Comparison of ENCODE assay signal across 8 mouse cellular contexts in the genomic region with DNA sequence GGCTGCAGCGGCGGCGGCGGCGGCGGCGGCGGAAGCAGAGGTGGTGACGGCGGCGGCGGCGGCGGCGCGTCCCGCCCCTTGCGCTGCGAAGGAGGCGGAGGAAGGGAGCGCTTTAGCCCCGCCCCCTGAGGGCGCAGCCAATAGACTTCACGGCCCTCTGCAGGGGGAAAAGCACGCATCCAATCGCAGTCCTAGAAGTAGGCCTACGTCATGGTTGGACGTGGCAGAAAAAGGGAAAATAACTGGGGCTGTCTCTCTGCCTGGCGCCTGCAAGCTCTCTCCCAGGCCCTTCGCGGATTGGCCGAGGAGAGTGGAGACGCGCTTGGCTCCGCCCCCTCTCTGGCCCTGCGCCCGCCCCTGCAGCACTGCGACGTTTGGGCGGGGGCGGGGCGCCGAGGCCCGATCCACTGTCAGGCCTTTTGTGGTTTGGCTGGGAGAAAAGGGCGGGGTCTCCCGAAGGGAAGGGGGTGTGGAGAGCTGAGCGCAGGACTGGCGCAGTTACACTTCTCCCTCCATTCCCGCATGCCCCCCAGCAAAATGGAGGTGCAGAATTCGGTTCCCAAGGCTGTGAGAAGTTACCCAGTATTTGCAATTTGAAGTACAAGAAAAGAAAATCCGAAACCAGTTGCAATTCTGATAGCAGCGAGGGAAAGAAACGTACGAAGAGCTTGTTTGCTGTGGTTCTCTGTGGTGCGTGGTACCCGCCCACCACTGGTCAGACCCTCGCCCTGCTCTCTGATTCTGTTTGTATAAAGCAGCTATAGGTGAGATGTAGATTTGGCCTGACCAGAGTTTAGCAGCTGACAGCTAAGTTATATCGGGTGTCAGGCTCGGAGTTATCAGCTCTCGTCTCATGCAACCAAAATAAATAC. TPM values are rescaled to one million over a fixed set of nuclear protein-coding genes. Genes with fewer than 3 reads are reported as not detected.
DNase-seq lines count a peak whose midpoint lies in the region; ATAC-seq lines count a peak whose summit lies in the region.

A gene (minus strand): TSS at position 19 of the 872 bp plus-strand sequence.

- DNase-seq in B cell, adult 2 months, result peak; percentile 97
- peak; percentile 100 for DNase-seq in brain, adult 2 months (ENCODE audit: low read depth, low spot score)
- DNase-seq in heart, embryonic 10.5 days (ENCODE audit: low spot score), result peak; percentile 99
- peak; percentile 99 for DNase-seq in liver
- peak; percentile 98 to 99 for DNase-seq in spleen, postnatal 4 days (ENCODE audit: low spot score in 2 of 2)

- peak within 1 kb of the TSS; percentile 94 for H3K27ac ChIP-seq in heart, embryonic 10.5 days
- peak within 1 kb of the TSS; percentile 98 for H3K27ac ChIP-seq in kidney, embryonic 15.5 days

- peak within 1 kb of the TSS; percentile 79 for H3K4me3 ChIP-seq in heart, embryonic 10.5 days
- H3K4me3 ChIP-seq in kidney, embryonic 15.5 days (replicated peaks), result peak within 1 kb of the TSS; percentile 98

- no peaks in the 10 kb centered on the region for H3K27me3 ChIP-seq in heart, embryonic 10.5 days (ENCODE audit: insufficient read depth, poor library complexity, severe bottlenecking)
- H3K27me3 ChIP-seq in kidney, embryonic 15.5 days, result no peaks in the 10 kb centered on the region

- no peaks in the 10 kb centered on the region for H3K9me3 ChIP-seq in heart, embryonic 10.5 days
- no peaks in the 10 kb centered on the region for H3K9me3 ChIP-seq in kidney, embryonic 15.5 days (replicated peaks)

- H3K4me2 ChIP-seq in kidney, embryonic 15.5 days, result peak within 1 kb of the TSS; percentile 84

- H3K9ac ChIP-seq in kidney, embryonic 15.5 days, result peak within 1 kb of the TSS; percentile 83

- peak; percentile 96 for ATAC-seq in erythroblast, adult 5-6 weeks (replicated peaks; ENCODE audit: low FRiP score, poor library complexity, severe bottlenecking)
- peak; percentile 100 for ATAC-seq in kidney, embryonic 15.5 days (replicated peaks; ENCODE audit: low FRiP score)
- ATAC-seq in monocyte, adult 5-6 weeks (replicated peaks; ENCODE audit: insufficient number of reproducible peaks, low FRiP score, low TSS enrichment, poor library complexity, severe bottlenecking), result peak; percentile 97

- H3K36me3 ChIP-seq in heart, embryonic 10.5 days, result 0 out of 2 replicates have a peak, but pooled peaks cover 9% of the 10 kb centered on the region
- no peaks in the 10 kb centered on the region for H3K36me3 ChIP-seq in kidney, embryonic 15.5 days

- H3K4me1 ChIP-seq in heart, embryonic 10.5 days, result peaks cover 13% of the 10 kb centered on the region; the same call in 1 of the 2 replicates
- H3K4me1 ChIP-seq in kidney, embryonic 15.5 days, result peaks cover 11% of the 10 kb centered on the region

- WGBS in heart, embryonic 10.5 days, result under 1% methylated on average over 56 of the region's 60 CpGs
- under 1% methylated on average over 40 of the region's 60 CpGs for WGBS in kidney, embryonic 15.5 days

RNA-seq across cellular contexts. Expression of the gene that starts here (rescaled TPM):
- total RNA-seq in erythroblast, adult 5-6 weeks (2015; ENCODE audit: low replicate concordance), result 4.4 and 8.6 TPM in 2 replicates
- total RNA-seq in erythroblast, adult 5-6 weeks (2017; ENCODE audit: low replicate concordance), result 8.2 and 9.9 TPM in 2 replicates
- 70.9 and 85.2 TPM in 2 replicates for polyA plus RNA-seq in heart, embryonic 10.5 days (2016; fragmentation: Nextera tagmentation; extraction: Ambion mirVana)
- 65.1 and 66.1 TPM in 2 replicates for polyA plus RNA-seq in kidney, embryonic 15.5 days (2015; fragmentation: Nextera tagmentation; extraction: Ambion mirVana)
- total RNA-seq in monocyte, adult 5-6 weeks (2017), result 29.7 to 40.8 TPM (median 33.8 TPM) in 3 replicates

Comparison
In these comparisons a context has a peak if more than half of its experiments do, and no peak if none do; other contexts are left out.
1. Peak in every context shown above with its lines: DNase-seq, ATAC-seq, H3K4me3 ChIP-seq and H3K27ac ChIP-seq.